Mouse (Mus musculus): ENCODE measurements at regions not wholly inside any gene's neighbourhood (a gene's known extent, or its start where the extent isn't known, plus 50 kb on each side); places are given as distances from the start of the nearest gene placed in this dataset.
A peak's percentile ranks its signal among the peaks of the same experiment; 100 is the strongest.

DNA sequence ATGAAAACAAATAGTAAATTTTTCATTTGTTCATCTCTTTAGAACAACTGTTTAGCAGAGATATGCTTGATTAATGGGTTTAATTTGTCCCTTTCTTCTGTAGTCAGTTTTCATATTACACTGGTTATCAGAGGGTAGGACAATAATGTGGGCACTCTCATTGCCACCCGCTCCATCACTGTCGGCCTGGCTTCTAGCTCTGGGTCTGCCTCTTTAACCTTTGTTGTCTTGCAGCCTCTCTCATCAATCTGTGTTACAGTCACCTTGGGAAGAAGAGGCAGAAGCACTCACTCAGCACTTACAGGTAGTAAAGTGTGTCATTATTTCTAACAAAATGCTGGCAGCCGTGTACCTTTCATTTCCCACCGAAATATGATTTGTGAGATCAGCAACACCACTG, 690.5 kb downstream of the Gbe1 start:
- 89% methylated on average over 4 of the region's 4 CpGs for WGBS
- H3K4me2 ChIP-seq (ENCODE audit: low read depth, low read length, poor library complexity, severe bottlenecking): no peak overlapping the region
- no peak for TF ChIP-seq CTCF (IDR thresholded peaks at IDR 0.05)
- H3K9ac ChIP-seq (replicated peaks; ENCODE audit: low read length, poor library complexity, severe bottlenecking): no peak overlapping the region
- no peaks in the 10 kb centered on the region for H3K36me3 ChIP-seq (ENCODE audit: insufficient read depth, low read length)
- no peak overlapping the region for H3K27ac ChIP-seq (ENCODE audit: low read depth, low read length)
- H3K4me1 ChIP-seq (ENCODE audit: insufficient read depth, low read length): no peaks in the 10 kb centered on the region
- no peaks in the 10 kb centered on the region for H3K27me3 ChIP-seq (ENCODE audit: insufficient read depth, low read length)
- peak; percentile 6 for DNase-seq (ENCODE audit: low spot score)
- no peak for ATAC-seq (ENCODE audit: low FRiP score)
- H3K9me3 ChIP-seq (ENCODE audit: low read length): no peaks in the 10 kb centered on the region
- no peak overlapping the region for H3K4me3 ChIP-seq (ENCODE audit: low read depth, low read length)

GRCm38 (mm10) chr16:71043381-71043780, 729.6 kb downstream of the Gbe1 start:
- ATAC-seq (ENCODE audit: low FRiP score): no peak
- DNase-seq (ENCODE audit: low spot score): no peak

DNA sequence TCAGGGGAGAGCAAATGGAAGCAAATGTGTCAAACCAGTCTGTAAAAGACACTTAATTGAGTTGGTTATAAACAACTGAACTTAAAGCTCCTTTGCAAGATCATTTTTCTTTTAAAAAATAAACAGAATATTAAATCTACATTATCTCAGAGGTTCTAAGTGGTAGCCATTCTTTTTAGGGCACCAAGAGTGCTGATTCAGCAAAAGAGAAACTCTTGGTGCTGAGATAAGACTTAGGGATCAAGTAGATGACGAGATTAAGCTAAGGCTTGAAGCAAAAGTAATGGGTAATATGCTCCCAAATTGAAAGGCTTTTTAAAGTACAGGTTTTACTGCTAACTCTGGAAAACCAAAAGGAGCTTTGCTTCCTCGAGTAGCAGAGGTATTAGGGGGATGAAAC, 740.5 kb downstream of the Gbe1 start:
- Histone ChIP-seq H3K36me3 (ENCODE audit: insufficient read depth, low read length) (no peaks in the 10 kb centered on the region), H3K27me3 (ENCODE audit: insufficient read depth, low read length) (no peaks in the 10 kb centered on the region), H3K4me3 (ENCODE audit: low read depth, low read length) (no peak overlapping the region), H3K9ac (replicated peaks; ENCODE audit: low read length, poor library complexity, severe bottlenecking) (no peak overlapping the region), H3K4me2 (ENCODE audit: low read depth, low read length, poor library complexity, severe bottlenecking) (no peak overlapping the region), H3K27ac (ENCODE audit: low read depth, low read length) (no peak overlapping the region), H3K9me3 (ENCODE audit: low read length) (no peaks in the 10 kb centered on the region), H3K4me1 (ENCODE audit: insufficient read depth, low read length) (no peaks in the 10 kb centered on the region)
- TF ChIP-seq CTCF (IDR thresholded peaks at IDR 0.05): no peak
- DNase-seq (ENCODE audit: low spot score): no peak
- WGBS: 54% methylated on average over 2 of the region's 2 CpGs
- ATAC-seq (ENCODE audit: low FRiP score): no peak

More at GRCm38 (mm10) chr16:71043381-71043780, 729.6 kb downstream of the Gbe1 start:
- Histone ChIP-seq H3K27ac (ENCODE audit: low read depth, low read length) (no peak overlapping the region), H3K36me3 (ENCODE audit: insufficient read depth, low read length) (no peaks in the 10 kb centered on the region), H3K27me3 (ENCODE audit: insufficient read depth, low read length) (no peaks in the 10 kb centered on the region), H3K4me1 (ENCODE audit: insufficient read depth, low read length) (no peaks in the 10 kb centered on the region), H3K4me2 (ENCODE audit: low read depth, low read length, poor library complexity, severe bottlenecking) (no peak overlapping the region), H3K9me3 (ENCODE audit: low read length) (no peaks in the 10 kb centered on the region), H3K4me3 (ENCODE audit: low read depth, low read length) (no peak overlapping the region), H3K9ac (replicated peaks; ENCODE audit: low read length, poor library complexity, severe bottlenecking) (no peak overlapping the region)
- 61% methylated on average over 2 of the region's 2 CpGs for WGBS
- TF ChIP-seq CTCF (IDR thresholded peaks at IDR 0.05): no peak

GRCm38 (mm10) chr16:71062754-71063153, 749.0 kb downstream of the Gbe1 start:
- H3K27ac ChIP-seq (ENCODE audit: low read depth, low read length): no peak overlapping the region
- no peaks in the 10 kb centered on the region for H3K9me3 ChIP-seq (ENCODE audit: low read length)
- TF ChIP-seq CTCF (IDR thresholded peaks at IDR 0.05): no peak
- ATAC-seq (ENCODE audit: low FRiP score): no peak
- peak; percentile 38 for DNase-seq (ENCODE audit: low spot score)
- no peaks in the 10 kb centered on the region for H3K4me1 ChIP-seq (ENCODE audit: insufficient read depth, low read length)
- no peak overlapping the region for H3K4me3 ChIP-seq (ENCODE audit: low read depth, low read length)
- no peak overlapping the region for H3K4me2 ChIP-seq (ENCODE audit: low read depth, low read length, poor library complexity, severe bottlenecking)
- no peaks in the 10 kb centered on the region for H3K36me3 ChIP-seq (ENCODE audit: insufficient read depth, low read length)
- H3K9ac ChIP-seq (replicated peaks; ENCODE audit: low read length, poor library complexity, severe bottlenecking): no peak overlapping the region
- H3K27me3 ChIP-seq (ENCODE audit: insufficient read depth, low read length): no peaks in the 10 kb centered on the region
- WGBS: 63% methylated on average over 3 of the region's 3 CpGs

GRCm38 (mm10) chr16:71063361-71063932, 749.7 kb downstream of the Gbe1 start:
- DNase-seq (ENCODE audit: low spot score): no peak
- no peak overlapping the region for H3K4me2 ChIP-seq (ENCODE audit: low read depth, low read length, poor library complexity, severe bottlenecking)
- H3K36me3 ChIP-seq (ENCODE audit: insufficient read depth, low read length): no peaks in the 10 kb centered on the region
- H3K27me3 ChIP-seq (ENCODE audit: insufficient read depth, low read length): no peaks in the 10 kb centered on the region
- H3K27ac ChIP-seq (ENCODE audit: low read depth, low read length): no peak overlapping the region
- TF ChIP-seq CTCF (IDR thresholded peaks at IDR 0.05): no peak
- H3K4me1 ChIP-seq (ENCODE audit: insufficient read depth, low read length): no peaks in the 10 kb centered on the region
- WGBS: 85% methylated on average over 3 of the region's 3 CpGs
- H3K4me3 ChIP-seq (ENCODE audit: low read depth, low read length): no peak overlapping the region
- no peak for ATAC-seq (ENCODE audit: low FRiP score)
- H3K9me3 ChIP-seq (ENCODE audit: low read length): no peaks in the 10 kb centered on the region
- no peak overlapping the region for H3K9ac ChIP-seq (replicated peaks; ENCODE audit: low read length, poor library complexity, severe bottlenecking)

DNA sequence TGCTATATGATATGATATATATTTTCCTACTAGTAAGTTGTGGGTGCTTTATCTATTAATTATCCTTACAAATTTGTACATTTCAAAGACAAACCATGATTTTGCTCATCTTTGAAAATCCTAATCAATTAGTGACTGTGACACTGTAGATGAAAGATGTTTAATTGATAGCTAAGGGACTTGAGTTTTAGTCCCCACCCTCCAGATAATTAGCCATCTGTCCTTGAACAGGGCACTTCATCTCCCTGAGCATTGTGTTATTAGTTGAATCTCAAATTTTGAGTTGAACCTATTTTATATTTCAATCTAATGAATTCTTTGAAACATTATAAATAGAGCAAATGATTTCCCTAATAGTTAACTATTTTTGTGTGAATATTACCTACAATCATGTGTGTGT, 756.4 kb downstream of the Gbe1 start:
- Histone ChIP-seq H3K9ac (replicated peaks; ENCODE audit: low read length, poor library complexity, severe bottlenecking) (no peak overlapping the region), H3K27ac (ENCODE audit: low read depth, low read length) (no peak overlapping the region), H3K4me1 (ENCODE audit: insufficient read depth, low read length) (no peaks in the 10 kb centered on the region), H3K27me3 (ENCODE audit: insufficient read depth, low read length) (no peaks in the 10 kb centered on the region), H3K4me2 (ENCODE audit: low read depth, low read length, poor library complexity, severe bottlenecking) (no peak overlapping the region), H3K9me3 (ENCODE audit: low read length) (no peaks in the 10 kb centered on the region), H3K36me3 (ENCODE audit: insufficient read depth, low read length) (no peaks in the 10 kb centered on the region), H3K4me3 (ENCODE audit: low read depth, low read length) (no peak overlapping the region)
- no peak for DNase-seq (ENCODE audit: low spot score)
- no peak for TF ChIP-seq CTCF (IDR thresholded peaks at IDR 0.05)
- ATAC-seq (ENCODE audit: low FRiP score): no peak
